Mouse (Mus musculus) embryo, embryonic 11.5 days (tissue): ENCODE results near the gene Zfp53.
"Not testable (repeated sequence)": the region's sequence is repeated elsewhere in the genome, so short reads cannot be mapped to it uniquely, and the experiment has no call there.

Experiments
- DNase-seq: peaks from one replicate; pipeline ENCODE4 v3.0.0-alpha.2; 2012; ENCODE audit warnings: low read depth, low spot score

Zfp53 gene

GRCm38 (mm10) chr17:21488760-21489499, at the start of gene Zfp53:
TSS of gene Zfp53 (plus strand) at chr17:21488998.
- peak; percentile 64 for DNase-seq

GRCm38 (mm10) chr17:21449669-21450068, 39.1 kb upstream of the Zfp53 start:
- DNase-seq, result peak; percentile 68

GRCm38 (mm10) chr17:21450138-21450704, 38.6 kb upstream of the Zfp53 start, which contains the start of gene Zfp51:
TSS of gene Zfp51 (plus strand) at chr17:21450374.
- peak; percentile 83 for DNase-seq

GRCm38 (mm10) chr17:21463550-21463949, 25.2 kb upstream of the Zfp53 start:
- no peak for DNase-seq

- no peak for DNase-seq
Measured at GRCm38 (mm10) chr17:21472032-21472652, 16.7 kb upstream of the Zfp53 start.

- no peak for DNase-seq
Measured at GRCm38 (mm10) chr17:21472653-21473307, 16.0 kb upstream of the Zfp53 start.

- DNase-seq, result peak; percentile 20
Measured at GRCm38 (mm10) chr17:21473362-21474190, 15.2 kb upstream of the Zfp53 start.

GRCm38 (mm10) chr17:21474729-21475128, 14.1 kb upstream of the Zfp53 start:
- DNase-seq, result not testable (repeated sequence)

GRCm38 (mm10) chr17:21475290-21475689, 13.5 kb upstream of the Zfp53 start:
- not testable (repeated sequence) for DNase-seq

GRCm38 (mm10) chr17:21476351-21476750, 12.4 kb upstream of the Zfp53 start:
- DNase-seq, result not testable (repeated sequence)

- not testable (repeated sequence) for DNase-seq
Measured at GRCm38 (mm10) chr17:21478103-21478777, 10.6 kb upstream of the Zfp53 start.

- no peak for DNase-seq
Measured at GRCm38 (mm10) chr17:21489500-21490001, 753 bp downstream of the Zfp53 start.

GRCm38 (mm10) chr17:21501365-21501764, 12.6 kb downstream of the Zfp53 start:
- DNase-seq, result no peak

- no peak for DNase-seq
Measured at GRCm38 (mm10) chr17:21504524-21504923, 15.7 kb downstream of the Zfp53 start.

- DNase-seq, result no peak
Measured at GRCm38 (mm10) chr17:21506258-21506657, 17.5 kb downstream of the Zfp53 start.

GRCm38 (mm10) chr17:21509756-21510155, 21.0 kb downstream of the Zfp53 start:
- DNase-seq, result no peak

- DNase-seq, result peak; percentile 65
Measured at GRCm38 (mm10) chr17:21515403-21516105, 26.8 kb downstream of the Zfp53 start.

- DNase-seq, result no peak
Measured at GRCm38 (mm10) chr17:21516201-21517129, 27.7 kb downstream of the Zfp53 start.
